In genomic region chr11:44976254-44976802, GRCm38 (mm10) we compare ENCODE assay signal across 11 mouse cellular contexts.
DNase-seq lines count a peak whose midpoint lies in the region; ATAC-seq lines count a peak whose summit lies in the region.
"Had no signal": no experiment of that assay in that cellular context is flagged by ENCODE, and none has a peak within 500 bp of the region (broad histone marks: within the 10 kb centered on the region; RNA-seq: fewer than 3 reads in every experiment).

No protein-coding gene starts in this region.

- no peaks in the 10 kb centered on the region for H3K9me3 ChIP-seq in midbrain, embryonic 10.5 days (replicated peaks)
- no peaks in the 10 kb centered on the region for H3K9me3 ChIP-seq in midbrain, embryonic 16.5 days (replicated peaks; ENCODE audit: control insufficient read depth, low read length, poor library complexity, severe bottlenecking)
- H3K9me3 ChIP-seq in hindbrain, embryonic 14.5 days (ENCODE audit: control insufficient read depth, low read length) = no peaks in the 10 kb centered on the region
- no peaks in the 10 kb centered on the region for H3K9me3 ChIP-seq in neural tube, embryonic 15.5 days (replicated peaks)
- H3K9me3 ChIP-seq: megakaryocyte, embryonic 14.5 days had no signal

- H3K27me3 ChIP-seq in midbrain, embryonic 10.5 days (ENCODE audit: low read depth, poor library complexity, severe bottlenecking) = no peaks in the 10 kb centered on the region
- no peaks in the 10 kb centered on the region for H3K27me3 ChIP-seq in midbrain, embryonic 16.5 days (ENCODE audit: control insufficient read depth, insufficient read depth, low read depth, low read length)
- H3K27me3 ChIP-seq in hindbrain, embryonic 14.5 days (ENCODE audit: control insufficient read depth, insufficient read depth, low read length) = no peaks in the 10 kb centered on the region
- H3K27me3 ChIP-seq in neural tube, embryonic 15.5 days (replicated peaks) = no peaks in the 10 kb centered on the region
- H3K27me3 ChIP-seq: megakaryocyte, embryonic 14.5 days had no signal

- no peak for ATAC-seq in midbrain, embryonic 16.5 days
- ATAC-seq in hindbrain, embryonic 14.5 days (ENCODE audit: low FRiP score) = no peak
- no peak for ATAC-seq in neural tube, embryonic 15.5 days (ENCODE audit: low FRiP score)

- 79% methylated on average over 5 of the region's 5 CpGs for WGBS in midbrain, embryonic 10.5 days
- WGBS in midbrain, embryonic 16.5 days = 76% methylated on average over 5 of the region's 5 CpGs
- 78% methylated on average over 5 of the region's 5 CpGs for WGBS in hindbrain, embryonic 14.5 days
- 68% methylated on average over 5 of the region's 5 CpGs for WGBS in neural tube, embryonic 15.5 days

- DNase-seq in cerebellum, postnatal 10 days = peak; percentile 31 to 51
- no peak for DNase-seq in cerebellum, adult 9-11 months
- DNase-seq in midbrain, embryonic 10.5 days (ENCODE audit: low spot score) = no peak
- DNase-seq in hindbrain, embryonic 14.5 days (ENCODE audit: low spot score) = no peak
- DNase-seq in cerebellum, adult 11 months = no peak
- DNase-seq in adrenal gland, postnatal 14 days = no peak
- DNase-seq: lung, adult 2 months; thymus, adult 18-20 months had no signal

- H3K27ac ChIP-seq in midbrain, embryonic 10.5 days (replicated peaks) = peak overlapping the region; percentile 35; the same call in 1 of the 2 replicates
- H3K27ac ChIP-seq in midbrain, embryonic 16.5 days (ENCODE audit: low read length) = no peak overlapping the region
- peak overlapping the region; percentile 71 for H3K27ac ChIP-seq in hindbrain, embryonic 14.5 days
- peak overlapping the region; percentile 83 for H3K27ac ChIP-seq in neural tube, embryonic 15.5 days (replicated peaks)

- H3K36me3 ChIP-seq in midbrain, embryonic 10.5 days = no peaks in the 10 kb centered on the region
- H3K36me3 ChIP-seq in midbrain, embryonic 16.5 days (ENCODE audit: control insufficient read depth, insufficient read depth, low read length) = no peaks in the 10 kb centered on the region
- no peaks in the 10 kb centered on the region for H3K36me3 ChIP-seq in hindbrain, embryonic 14.5 days (replicated peaks; ENCODE audit: control insufficient read depth, insufficient read depth)
- H3K36me3 ChIP-seq in neural tube, embryonic 15.5 days = no peaks in the 10 kb centered on the region

- no peak overlapping the region for H3K4me3 ChIP-seq in midbrain, embryonic 10.5 days
- no peak overlapping the region for H3K4me3 ChIP-seq in midbrain, embryonic 16.5 days (ENCODE audit: low read depth, low read length)
- no peak overlapping the region for H3K4me3 ChIP-seq in hindbrain, embryonic 14.5 days (replicated peaks; ENCODE audit: low read length)
- H3K4me3 ChIP-seq in neural tube, embryonic 15.5 days (replicated peaks) = no peak overlapping the region
- H3K4me3 ChIP-seq: megakaryocyte, embryonic 14.5 days had no signal

- H3K4me1 ChIP-seq in midbrain, embryonic 10.5 days = peaks cover 31% of the 10 kb centered on the region
- H3K4me1 ChIP-seq in midbrain, embryonic 16.5 days (ENCODE audit: control insufficient read depth, insufficient read depth, low read length) = 0 out of 2 replicates have a peak, but pooled peaks cover 10% of the 10 kb centered on the region
- H3K4me1 ChIP-seq in hindbrain, embryonic 14.5 days (replicated peaks; ENCODE audit: control insufficient read depth, insufficient read depth, low read length) = peaks cover 35% of the 10 kb centered on the region
- peaks cover 54% of the 10 kb centered on the region for H3K4me1 ChIP-seq in neural tube, embryonic 15.5 days
- H3K4me1 ChIP-seq: megakaryocyte, embryonic 14.5 days had no signal

- no peak overlapping the region for H3K4me2 ChIP-seq in midbrain, embryonic 16.5 days (ENCODE audit: low read length)
- no peak overlapping the region for H3K4me2 ChIP-seq in hindbrain, embryonic 14.5 days (replicated peaks)
- H3K4me2 ChIP-seq in neural tube, embryonic 15.5 days = no peak overlapping the region

- H3K9ac ChIP-seq in midbrain, embryonic 16.5 days (ENCODE audit: low read depth, low read length) = no peak overlapping the region
- H3K9ac ChIP-seq in hindbrain, embryonic 14.5 days = no peak overlapping the region
- H3K9ac ChIP-seq in neural tube, embryonic 15.5 days (replicated peaks) = no peak overlapping the region

Comparison
In these comparisons a context has a peak if more than half of its experiments do, and no peak if none do; other contexts are left out.
1. DNase-seq: peak in cerebellum, postnatal 10 days (2 of 2); none in cerebellum, adult 9-11 months (single experiment), midbrain, embryonic 10.5 days (single experiment), hindbrain, embryonic 14.5 days (single experiment), cerebellum, adult 11 months (single experiment) and adrenal gland, postnatal 14 days (single experiment).